Mouse (Mus musculus) lung, embryonic 16.5 days (tissue): ENCODE measurements at regions not wholly inside any gene's neighbourhood (a gene's known extent, or its start where the extent isn't known, plus 50 kb on each side); places are given as distances from the start of the nearest gene placed in this dataset.

Experiments
- ATAC-seq: fragments of 200-750 bp; cut with Nextera tagmentation; 2 replicates; pipeline ENCODE4 v1.8.0; 2017; ENCODE audit warnings: low read depth, mild to moderate bottlenecking, moderate library complexity
- H3K27ac ChIP-seq: fragments of 300-500 bp; sonication (generic); 2 replicates; pipeline ENCODE4 v1.5.1; 2014; ENCODE audit warnings: mild to moderate bottlenecking, control low read depth, low read length
- H3K27me3 ChIP-seq: fragments of 300-500 bp; sonication (generic); 2 replicates; pipeline ENCODE4 v1.6.1; 2014; ENCODE audit warnings: low read depth, low read length, mixed read lengths; ENCODE audit not compliant: control insufficient read depth, insufficient read depth
- H3K36me3 ChIP-seq: fragments of 300-500 bp; sonication (generic); 2 replicates; pipeline ENCODE4 v1.6.1; 2014; ENCODE audit warnings: low read length; ENCODE audit not compliant: control insufficient read depth, insufficient read depth
- H3K4me1 ChIP-seq: fragments of 300-500 bp; sonication (generic); replicated peaks from 2 replicates; pipeline ENCODE4 v1.6.1; 2014; ENCODE audit warnings: low read length, mixed read lengths; ENCODE audit not compliant: control insufficient read depth, insufficient read depth
- H3K4me2 ChIP-seq: fragments of 300-500 bp; sonication (generic); 2 replicates; pipeline ENCODE4 v1.6.1; 2014; ENCODE audit warnings: low read depth, low read length, control low read depth
- H3K4me3 ChIP-seq: fragments of 300-500 bp; sonication (generic); 2 replicates; pipeline ENCODE4 v1.5.1; 2014; ENCODE audit warnings: mild to moderate bottlenecking, low read length, control low read depth
- H3K9ac ChIP-seq: fragments of 300-500 bp; sonication (generic); 2 replicates; pipeline ENCODE4 v1.6.1; 2014; ENCODE audit warnings: low read length, control low read depth
- H3K9me3 ChIP-seq: fragments of 300-500 bp; sonication (generic); 2 replicates; pipeline ENCODE4 v1.6.1; 2016; ENCODE audit warnings: low read length; ENCODE audit not compliant: control insufficient read depth
- WGBS: fragments of 180-500 bp; shearing (Covaris S2); extraction: QIAGEN DNeasy Blood & Tissue Kit; methylation state at CpG from one replicate; pipeline ENCODE4 v1.1.7; 2014; 5-methylcytosine and 5-hydroxymethylcytosine counted together

- no peak for ATAC-seq
- Histone ChIP-seq H3K4me1 (no peaks in the 10 kb centered on the region), H3K36me3 (no peaks in the 10 kb centered on the region), H3K4me3 (no peak overlapping the region), H3K4me2 (no peak overlapping the region), H3K27me3 (no peaks in the 10 kb centered on the region), H3K9ac (no peak overlapping the region), H3K9me3 (no peaks in the 10 kb centered on the region), H3K27ac (no peak overlapping the region)
- WGBS: 79% methylated on average over 9 of the region's 9 CpGs
Measured at GRCm38 (mm10) chr1:90380034-90380705, 176.4 kb downstream of the Ackr3 start.

DNA sequence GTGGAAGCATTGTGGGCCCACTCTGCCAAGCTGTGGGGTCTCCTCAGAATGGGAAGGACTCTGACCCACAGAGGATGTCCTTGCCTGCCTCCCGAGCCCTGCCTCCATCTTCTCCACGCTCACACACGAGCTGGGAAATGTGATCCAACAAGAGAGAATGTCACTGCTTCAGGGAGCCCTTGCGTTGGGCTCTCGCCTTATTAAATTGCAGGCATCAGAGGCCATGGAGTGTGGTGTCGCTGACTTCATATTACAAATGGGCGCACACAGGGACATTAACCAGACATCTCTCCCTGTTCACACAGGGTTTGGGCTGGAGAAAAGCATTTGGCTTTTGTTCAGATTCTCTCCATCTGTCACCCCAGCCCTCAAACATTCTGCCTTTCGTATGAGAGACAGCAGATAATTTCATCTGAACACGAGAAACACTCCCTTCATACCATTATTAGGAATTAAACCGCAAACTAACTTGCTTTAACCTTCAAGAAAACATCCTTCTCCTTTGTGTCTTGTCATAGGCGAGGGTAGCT lies 179.2 kb downstream of the Ackr3 start:
- Histone ChIP-seq H3K4me2 (no peak overlapping the region), H3K9ac (no peak overlapping the region), H3K36me3 (no peaks in the 10 kb centered on the region), H3K27me3 (no peaks in the 10 kb centered on the region), H3K9me3 (no peaks in the 10 kb centered on the region), H3K4me3 (no peak overlapping the region), H3K27ac (no peak overlapping the region), H3K4me1 (no peaks in the 10 kb centered on the region)
- WGBS: 70% methylated on average over 11 of the region's 11 CpGs
- ATAC-seq: no peak

- H3K9ac ChIP-seq: no peak overlapping the region
- no peak overlapping the region for H3K4me3 ChIP-seq
- no peaks in the 10 kb centered on the region for H3K4me1 ChIP-seq
- WGBS: 67% methylated on average over 4 of the region's 4 CpGs
- ATAC-seq: no peak
- H3K27ac ChIP-seq: no peak overlapping the region
- no peaks in the 10 kb centered on the region for H3K9me3 ChIP-seq
- no peak overlapping the region for H3K4me2 ChIP-seq
- H3K36me3 ChIP-seq: no peaks in the 10 kb centered on the region
- no peaks in the 10 kb centered on the region for H3K27me3 ChIP-seq
Measured at GRCm38 (mm10) chr1:90385024-90385423, 181.2 kb downstream of the Ackr3 start.

GRCm38 (mm10) chr1:90386792-90387191 lies 183.0 kb downstream of the Ackr3 start:
- Histone ChIP-seq H3K27ac (no peak overlapping the region), H3K36me3 (no peaks in the 10 kb centered on the region), H3K9me3 (no peaks in the 10 kb centered on the region), H3K4me1 (no peaks in the 10 kb centered on the region), H3K4me2 (no peak overlapping the region), H3K4me3 (no peak overlapping the region), H3K27me3 (no peaks in the 10 kb centered on the region), H3K9ac (no peak overlapping the region)
- ATAC-seq: no peak
- 84% methylated on average over 7 of the region's 7 CpGs for WGBS

- no peak overlapping the region for H3K4me2 ChIP-seq
- H3K4me1 ChIP-seq: no peaks in the 10 kb centered on the region
- H3K27me3 ChIP-seq: no peaks in the 10 kb centered on the region
- no peak overlapping the region for H3K4me3 ChIP-seq
- H3K27ac ChIP-seq: no peak overlapping the region
- WGBS: 68% methylated on average over 7 of the region's 7 CpGs
- H3K9me3 ChIP-seq: no peaks in the 10 kb centered on the region
- H3K36me3 ChIP-seq: no peaks in the 10 kb centered on the region
- H3K9ac ChIP-seq: no peak overlapping the region
- ATAC-seq: no peak
Measured at GRCm38 (mm10) chr1:90390422-90390821, 186.6 kb downstream of the Ackr3 start.

GRCm38 (mm10) chr1:90393861-90394260 lies 190.1 kb downstream of the Ackr3 start:
- H3K4me1 ChIP-seq: no peaks in the 10 kb centered on the region
- H3K9me3 ChIP-seq: no peaks in the 10 kb centered on the region
- 50% methylated on average over 5 of the region's 5 CpGs for WGBS
- H3K27me3 ChIP-seq: no peaks in the 10 kb centered on the region
- no peak for ATAC-seq
- H3K9ac ChIP-seq: no peak overlapping the region
- no peak overlapping the region for H3K4me3 ChIP-seq
- H3K36me3 ChIP-seq: no peaks in the 10 kb centered on the region
- no peak overlapping the region for H3K4me2 ChIP-seq
- no peak overlapping the region for H3K27ac ChIP-seq

- 74% methylated on average over 5 of the region's 5 CpGs for WGBS
- Histone ChIP-seq H3K4me3 (no peak overlapping the region), H3K36me3 (no peaks in the 10 kb centered on the region), H3K4me2 (no peak overlapping the region), H3K9me3 (no peaks in the 10 kb centered on the region), H3K4me1 (no peaks in the 10 kb centered on the region), H3K27ac (no peak overlapping the region), H3K9ac (no peak overlapping the region), H3K27me3 (no peaks in the 10 kb centered on the region)
- ATAC-seq: no peak
Measured at GRCm38 (mm10) chr1:90395331-90396016, 191.7 kb downstream of the Ackr3 start.

DNA sequence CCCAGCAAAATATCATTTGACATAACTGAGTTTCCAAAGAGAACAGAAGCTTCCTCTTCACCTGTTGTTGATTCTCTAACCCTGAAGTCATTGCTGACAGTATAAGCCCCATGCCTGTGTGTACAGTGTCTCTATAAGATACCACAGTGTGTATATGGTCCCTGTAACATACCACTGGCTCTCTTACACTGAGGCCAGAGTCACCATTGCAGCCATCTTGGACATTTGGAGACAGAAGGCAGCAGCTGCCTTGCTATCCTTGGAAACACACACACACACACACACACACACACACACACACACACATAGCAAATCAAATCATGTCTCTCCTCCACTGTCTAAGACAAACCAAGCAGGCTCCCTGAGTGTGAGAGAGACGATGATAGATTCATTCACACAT lies 192.9 kb downstream of the Ackr3 start:
- Histone ChIP-seq H3K4me1 (no peaks in the 10 kb centered on the region), H3K9ac (no peak overlapping the region), H3K36me3 (no peaks in the 10 kb centered on the region), H3K4me2 (no peak overlapping the region), H3K9me3 (no peaks in the 10 kb centered on the region), H3K27me3 (no peaks in the 10 kb centered on the region), H3K27ac (no peak overlapping the region), H3K4me3 (no peak overlapping the region)
- ATAC-seq: no peak
- WGBS: 78% methylated on average over 1 of the region's 1 CpGs

GRCm38 (mm10) chr1:90397355-90397754 lies 193.6 kb downstream of the Ackr3 start:
- Histone ChIP-seq H3K4me2 (no peak overlapping the region), H3K9ac (no peak overlapping the region), H3K27me3 (no peaks in the 10 kb centered on the region), H3K36me3 (no peaks in the 10 kb centered on the region), H3K4me3 (no peak overlapping the region), H3K4me1 (no peaks in the 10 kb centered on the region), H3K9me3 (no peaks in the 10 kb centered on the region), H3K27ac (no peak overlapping the region)
- WGBS: 57% methylated on average over 5 of the region's 5 CpGs
- no peak for ATAC-seq
